Mouse (Mus musculus) heart, adult 2 months (tissue): Measurements from ENCODE around the gene Spout1.

Experiments used
- CTCF ChIP-seq: fragments of 200-600 bp; IDR thresholded peaks from 2 replicates; pipeline ENCODE4 v1.8.1; 2022; ENCODE audit warnings: antibody characterized with exemption, mild to moderate bottlenecking, moderate library complexity
- EP300 ChIP-seq: fragments of 200-500 bp; IDR thresholded peaks from 2 replicates; pipeline ENCODE4 v1.6.1; 2011; ENCODE audit warnings: low read depth, low read length, control low read depth; ENCODE audit not compliant: insufficient read depth

GRCm38 (mm10) chr2:30144436-30144835 lies 33.8 kb downstream of the Spout1 start:
- TF ChIP-seq CTCF (no peak), EP300 (no peak)
